Mouse (Mus musculus): ENCODE results near the gene Mylk4. TPM values are rescaled to one million over a fixed set of nuclear protein-coding genes. Genes with fewer than 3 reads are reported as not detected.

The Mylk4 gene
- polyA plus RNA-seq, 1 experiment from 2014 or later: 0.41 TPM

DNA sequence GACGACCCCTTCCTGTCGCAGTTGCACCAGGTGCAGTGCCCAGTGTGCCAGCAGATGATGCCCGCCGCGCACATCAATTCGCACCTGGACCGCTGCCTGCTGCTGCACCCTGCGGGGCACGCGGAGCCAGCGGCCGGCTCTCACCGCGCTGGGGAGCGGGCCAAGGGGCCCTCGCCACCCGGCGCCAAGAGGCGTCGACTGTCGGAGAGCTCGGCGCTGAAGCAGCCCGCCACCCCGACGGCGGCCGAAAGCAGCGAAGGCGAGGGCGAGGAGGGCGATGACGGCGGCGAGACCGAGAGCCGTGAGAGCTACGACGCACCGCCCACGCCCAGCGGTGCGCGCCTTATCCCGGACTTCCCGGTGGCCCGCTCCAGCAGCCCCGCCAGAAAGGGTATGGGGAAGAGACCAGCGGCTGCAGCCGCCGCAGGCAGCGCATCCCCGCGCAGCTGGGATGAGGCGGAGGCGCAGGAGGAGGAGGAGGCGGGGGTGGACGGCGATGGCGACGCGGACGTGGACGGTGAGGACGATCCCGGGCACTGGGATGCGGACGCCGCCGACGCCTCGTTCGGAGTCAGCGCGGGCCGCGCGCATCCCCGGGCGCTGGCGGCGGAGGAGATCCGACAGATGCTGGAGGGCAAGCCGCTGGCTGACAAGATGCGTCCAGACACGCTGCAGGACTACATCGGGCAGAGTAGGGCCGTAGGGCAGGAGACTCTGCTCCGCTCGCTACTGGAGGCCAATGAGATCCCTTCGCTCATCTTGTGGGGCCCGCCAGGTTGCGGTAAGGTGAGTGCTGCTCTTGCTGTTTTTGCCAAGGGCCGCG, 18.7 kb upstream of the Mylk4 start, which contains the start of gene D930007J09Rik:
TSS of gene D930007J09Rik (minus strand) at position 591 of the 823 bp plus-strand sequence.
- WGBS (ENCODE audit: insufficient replicate concordance): under 1% methylated on average over 94 of the region's 95 CpGs
- H3K4me1 ChIP-seq (ENCODE audit: control insufficient read depth, low read depth, low read length): peaks cover 18% of the 10 kb centered on the region
- peak; percentile 37 for ATAC-seq (ENCODE audit: low read depth)
- H3K36me3 ChIP-seq (ENCODE audit: control insufficient read depth, insufficient read depth): peaks cover 6% of the 10 kb centered on the region
- H3K9ac ChIP-seq (ENCODE audit: low read depth, low read length): peak within 1 kb of the TSS; percentile 85
- peak within 1 kb of the TSS; percentile 98 for H3K4me2 ChIP-seq (ENCODE audit: low read depth, low read length)
- peak within 1 kb of the TSS; percentile 88 for H3K4me3 ChIP-seq (ENCODE audit: low read depth, low read length)
- H3K27ac ChIP-seq (ENCODE audit: low read length): peak within 1 kb of the TSS; percentile 45
- H3K9me3 ChIP-seq (replicated peaks; ENCODE audit: control insufficient read depth, low read length): no peaks in the 10 kb centered on the region
- H3K27me3 ChIP-seq (ENCODE audit: control insufficient read depth, insufficient read depth, low read depth, low read length): no peaks in the 10 kb centered on the region

DNA sequence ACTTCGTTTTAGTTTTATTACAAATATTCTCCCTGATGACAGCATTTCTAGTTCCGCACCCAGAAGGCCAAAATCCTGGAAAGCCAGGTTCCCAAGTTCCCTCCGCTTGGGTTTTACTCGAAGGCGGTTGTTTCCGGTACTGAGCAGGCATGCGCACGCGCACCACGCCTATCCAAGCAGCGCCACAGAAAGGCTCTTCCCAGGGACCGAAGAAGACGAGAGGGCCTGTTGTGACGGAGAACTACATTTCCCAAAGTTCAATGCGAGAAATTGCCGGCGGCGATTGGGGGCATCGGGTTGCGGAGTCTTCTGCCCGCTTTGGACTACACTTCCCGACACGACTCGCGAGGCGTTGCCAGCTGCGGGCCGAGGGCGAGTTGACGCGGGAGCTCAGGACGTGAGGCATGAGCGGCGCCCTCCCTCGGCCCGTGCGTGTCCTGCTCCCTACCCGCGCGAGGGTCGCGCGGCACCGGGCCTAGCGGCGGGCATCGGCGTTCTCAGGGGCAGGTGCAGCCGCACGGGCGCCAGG, 18.0 kb upstream of the Mylk4 start, which contains the start of gene Wrnip1:
TSS of gene Wrnip1 (plus strand) at position 346 of the 529 bp plus-strand sequence.
- WGBS (ENCODE audit: insufficient replicate concordance): under 1% methylated on average over 51 of the region's 51 CpGs
- Histone ChIP-seq H3K36me3 (ENCODE audit: control insufficient read depth, insufficient read depth) (peaks cover 3% of the 10 kb centered on the region), H3K27me3 (ENCODE audit: control insufficient read depth, insufficient read depth, low read depth, low read length) (no peaks in the 10 kb centered on the region), H3K27ac (ENCODE audit: low read length) (peak within 1 kb of the TSS; percentile 45), H3K9ac (ENCODE audit: low read depth, low read length) (peak within 1 kb of the TSS; percentile 85), H3K4me1 (ENCODE audit: control insufficient read depth, low read depth, low read length) (peaks cover 18% of the 10 kb centered on the region), H3K4me2 (ENCODE audit: low read depth, low read length) (peak within 1 kb of the TSS; percentile 98), H3K4me3 (ENCODE audit: low read depth, low read length) (peak within 1 kb of the TSS; percentile 88), H3K9me3 (replicated peaks; ENCODE audit: control insufficient read depth, low read length) (no peaks in the 10 kb centered on the region)
- ATAC-seq (ENCODE audit: low read depth): peak; percentile 95

DNA sequence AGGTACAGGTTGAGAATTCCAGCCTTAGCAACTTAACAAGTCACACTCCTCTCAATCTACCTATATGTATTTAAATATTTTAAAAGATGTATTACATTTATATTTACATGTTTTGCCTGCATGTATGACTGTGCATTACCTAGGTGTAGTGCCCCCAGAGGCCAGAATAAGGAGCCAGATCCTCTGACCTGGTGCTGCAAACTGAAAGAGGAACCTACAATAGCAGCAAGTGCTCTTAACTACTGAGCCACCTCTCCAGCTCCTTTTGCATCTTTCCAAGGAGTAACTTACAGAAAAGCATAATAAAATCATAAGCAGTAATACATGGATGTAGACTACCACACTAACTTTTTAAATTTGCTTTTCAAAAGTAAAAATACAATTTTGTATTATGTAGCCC, 17.1 kb upstream of the Mylk4 start:
- no peaks in the 10 kb centered on the region for H3K27me3 ChIP-seq (ENCODE audit: control insufficient read depth, insufficient read depth, low read depth, low read length)
- no peak for ATAC-seq (ENCODE audit: low read depth)
- no peaks in the 10 kb centered on the region for H3K9me3 ChIP-seq (replicated peaks; ENCODE audit: control insufficient read depth, low read length)
- peaks cover 18% of the 10 kb centered on the region for H3K4me1 ChIP-seq (ENCODE audit: control insufficient read depth, low read depth, low read length)
- H3K4me3 ChIP-seq (ENCODE audit: low read depth, low read length): peak overlapping the region; percentile 88
- H3K4me2 ChIP-seq (ENCODE audit: low read depth, low read length): peak overlapping the region; percentile 98
- no peaks in the 10 kb centered on the region for H3K36me3 ChIP-seq (ENCODE audit: control insufficient read depth, insufficient read depth)
- H3K27ac ChIP-seq (ENCODE audit: low read length): no peak overlapping the region
- no peak overlapping the region for H3K9ac ChIP-seq (ENCODE audit: low read depth, low read length)

DNA sequence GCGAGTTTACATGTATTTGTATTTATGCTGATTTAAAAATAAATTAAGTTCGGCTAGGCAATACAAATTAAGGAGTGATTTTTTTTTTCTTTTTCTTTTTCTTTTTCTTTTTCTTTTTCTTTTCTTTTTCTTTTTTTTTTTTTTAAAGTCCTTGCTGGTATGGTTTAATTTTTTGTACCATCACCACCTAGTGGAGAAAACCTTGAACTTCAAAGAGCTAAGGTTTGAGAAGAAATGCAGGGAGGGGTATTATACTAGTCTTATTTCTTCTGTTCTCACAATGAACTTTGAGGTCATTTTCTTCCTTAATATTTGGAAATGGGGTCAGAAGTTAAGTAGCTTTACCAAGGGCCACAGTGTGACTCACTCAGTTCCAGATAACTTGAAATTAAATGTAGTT, 15.4 kb upstream of the Mylk4 start:
- Histone ChIP-seq H3K4me1 (ENCODE audit: control insufficient read depth, low read depth, low read length) (peaks cover 18% of the 10 kb centered on the region), H3K27ac (ENCODE audit: low read length) (no peak overlapping the region), H3K4me2 (ENCODE audit: low read depth, low read length) (no peak overlapping the region), H3K9ac (ENCODE audit: low read depth, low read length) (no peak overlapping the region), H3K9me3 (replicated peaks; ENCODE audit: control insufficient read depth, low read length) (no peaks in the 10 kb centered on the region), H3K27me3 (ENCODE audit: control insufficient read depth, insufficient read depth, low read depth, low read length) (no peaks in the 10 kb centered on the region), H3K36me3 (ENCODE audit: control insufficient read depth, insufficient read depth) (no peaks in the 10 kb centered on the region), H3K4me3 (ENCODE audit: low read depth, low read length) (no peak overlapping the region)
- 53% methylated on average over 2 of the region's 2 CpGs for WGBS (ENCODE audit: insufficient replicate concordance)
- ATAC-seq (ENCODE audit: low read depth): no peak

DNA sequence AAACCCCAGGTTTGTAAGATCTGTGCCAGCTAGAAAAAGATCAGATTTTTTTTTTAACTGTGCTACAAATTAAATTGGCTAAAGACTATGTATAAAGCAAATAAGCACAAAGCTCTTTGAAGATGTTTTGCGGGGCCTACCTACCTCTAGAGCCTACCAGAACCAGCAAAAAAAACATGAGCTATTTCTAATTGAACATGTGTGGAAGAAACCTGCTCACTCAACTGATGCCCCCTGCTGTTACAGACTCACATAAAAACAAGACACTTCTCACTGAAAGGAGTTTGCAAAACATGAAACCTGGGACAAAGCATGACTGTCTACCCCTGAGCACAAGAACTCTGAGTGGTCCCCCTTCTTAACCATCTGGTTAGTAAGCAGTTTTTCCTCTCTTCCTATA, 13.3 kb upstream of the Mylk4 start:
- H3K36me3 ChIP-seq (ENCODE audit: control insufficient read depth, insufficient read depth): no peaks in the 10 kb centered on the region
- no peak overlapping the region for H3K4me2 ChIP-seq (ENCODE audit: low read depth, low read length)
- H3K27me3 ChIP-seq (ENCODE audit: control insufficient read depth, insufficient read depth, low read depth, low read length): no peaks in the 10 kb centered on the region
- 69% methylated on average over 1 of the region's 1 CpGs for WGBS (ENCODE audit: insufficient replicate concordance)
- H3K27ac ChIP-seq (ENCODE audit: low read length): no peak overlapping the region
- no peak overlapping the region for H3K9ac ChIP-seq (ENCODE audit: low read depth, low read length)
- no peaks in the 10 kb centered on the region for H3K9me3 ChIP-seq (replicated peaks; ENCODE audit: control insufficient read depth, low read length)
- H3K4me3 ChIP-seq (ENCODE audit: low read depth, low read length): no peak overlapping the region
- peaks cover 5% of the 10 kb centered on the region for H3K4me1 ChIP-seq (ENCODE audit: control insufficient read depth, low read depth, low read length)
- no peak for ATAC-seq (ENCODE audit: low read depth)

DNA sequence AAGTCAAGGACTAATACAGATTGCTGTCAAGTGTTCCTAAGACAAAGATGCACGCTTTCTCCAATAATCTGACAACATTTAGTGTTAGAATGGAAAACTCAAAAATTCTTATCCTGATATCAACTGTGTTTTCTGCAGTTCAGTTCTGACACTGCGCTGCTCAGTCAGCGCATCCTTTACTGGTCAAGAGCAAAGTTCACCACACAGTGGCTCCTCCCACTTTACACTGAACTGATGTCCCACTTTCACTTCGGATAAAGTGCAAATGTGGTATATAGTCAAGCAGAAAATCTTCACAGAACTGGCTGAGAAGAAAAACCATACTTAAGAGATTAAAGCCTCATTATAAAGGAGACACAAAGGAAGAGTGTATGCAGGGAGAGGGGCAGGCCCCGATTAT, 11.4 kb upstream of the Mylk4 start:
- H3K4me1 ChIP-seq (ENCODE audit: control insufficient read depth, low read depth, low read length): no peaks in the 10 kb centered on the region
- H3K4me2 ChIP-seq (ENCODE audit: low read depth, low read length): no peak overlapping the region
- H3K9me3 ChIP-seq (replicated peaks; ENCODE audit: control insufficient read depth, low read length): no peaks in the 10 kb centered on the region
- H3K27ac ChIP-seq (ENCODE audit: low read length): no peak overlapping the region
- H3K36me3 ChIP-seq (ENCODE audit: control insufficient read depth, insufficient read depth): no peaks in the 10 kb centered on the region
- H3K9ac ChIP-seq (ENCODE audit: low read depth, low read length): no peak overlapping the region
- H3K4me3 ChIP-seq (ENCODE audit: low read depth, low read length): no peak overlapping the region
- 68% methylated on average over 5 of the region's 5 CpGs for WGBS (ENCODE audit: insufficient replicate concordance)
- H3K27me3 ChIP-seq (ENCODE audit: control insufficient read depth, insufficient read depth, low read depth, low read length): no peaks in the 10 kb centered on the region
- no peak for ATAC-seq (ENCODE audit: low read depth)

DNA sequence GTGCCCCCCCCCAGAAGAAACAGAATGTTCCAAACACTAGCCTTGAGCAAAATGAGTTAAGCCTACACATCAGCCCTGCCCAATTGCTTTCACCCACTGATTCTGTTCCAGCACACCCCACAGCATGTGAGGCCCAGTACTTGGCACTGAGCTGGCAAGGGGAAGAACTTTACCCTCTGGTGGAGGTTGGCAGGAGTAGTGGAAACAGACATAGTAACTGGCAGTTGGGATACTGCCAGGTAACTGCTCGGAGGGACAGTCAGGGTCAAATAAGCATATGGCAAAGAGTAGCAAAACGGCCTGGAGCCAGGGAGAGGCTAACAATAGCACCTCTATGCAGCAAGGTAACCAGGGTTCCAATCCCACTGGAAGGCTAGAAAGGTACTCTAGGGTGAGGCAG, 10.9 kb upstream of the Mylk4 start:
- H3K4me2 ChIP-seq (ENCODE audit: low read depth, low read length): no peak overlapping the region
- H3K4me3 ChIP-seq (ENCODE audit: low read depth, low read length): no peak overlapping the region
- H3K9me3 ChIP-seq (replicated peaks; ENCODE audit: control insufficient read depth, low read length): no peaks in the 10 kb centered on the region
- H3K27me3 ChIP-seq (ENCODE audit: control insufficient read depth, insufficient read depth, low read depth, low read length): no peaks in the 10 kb centered on the region
- no peak overlapping the region for H3K9ac ChIP-seq (ENCODE audit: low read depth, low read length)
- H3K4me1 ChIP-seq (ENCODE audit: control insufficient read depth, low read depth, low read length): no peaks in the 10 kb centered on the region
- no peak overlapping the region for H3K27ac ChIP-seq (ENCODE audit: low read length)
- 42% methylated on average over 2 of the region's 2 CpGs for WGBS (ENCODE audit: insufficient replicate concordance)
- H3K36me3 ChIP-seq (ENCODE audit: control insufficient read depth, insufficient read depth): no peaks in the 10 kb centered on the region
- ATAC-seq (ENCODE audit: low read depth): no peak

DNA sequence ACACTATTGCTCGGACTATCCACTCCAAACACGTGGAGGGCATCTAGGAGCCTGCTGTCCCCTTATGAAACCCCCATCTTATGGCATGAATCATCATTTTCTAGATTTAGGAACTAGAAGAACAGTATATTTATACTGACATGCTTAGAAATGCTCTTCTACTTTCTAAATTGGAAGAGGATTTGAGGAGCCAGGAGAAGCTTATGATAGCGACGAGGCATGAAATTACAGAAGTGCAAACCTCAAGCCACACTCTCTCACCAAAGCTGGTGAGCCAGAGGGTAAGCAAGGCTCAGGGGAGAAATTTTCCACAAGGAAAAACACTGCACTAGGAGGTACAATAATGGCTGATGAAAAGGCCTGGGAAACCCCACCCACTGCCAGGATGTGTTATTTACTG, 6.0 kb upstream of the Mylk4 start:
- H3K9me3 ChIP-seq (replicated peaks; ENCODE audit: control insufficient read depth, low read length): no peaks in the 10 kb centered on the region
- no peak overlapping the region for H3K27ac ChIP-seq (ENCODE audit: low read length)
- H3K4me1 ChIP-seq (ENCODE audit: control insufficient read depth, low read depth, low read length): no peaks in the 10 kb centered on the region
- H3K9ac ChIP-seq (ENCODE audit: low read depth, low read length): no peak overlapping the region
- no peak overlapping the region for H3K4me2 ChIP-seq (ENCODE audit: low read depth, low read length)
- no peak overlapping the region for H3K4me3 ChIP-seq (ENCODE audit: low read depth, low read length)
- no peaks in the 10 kb centered on the region for H3K27me3 ChIP-seq (ENCODE audit: control insufficient read depth, insufficient read depth, low read depth, low read length)
- 60% methylated on average over 4 of the region's 4 CpGs for WGBS (ENCODE audit: insufficient replicate concordance)
- no peaks in the 10 kb centered on the region for H3K36me3 ChIP-seq (ENCODE audit: control insufficient read depth, insufficient read depth)
- no peak for ATAC-seq (ENCODE audit: low read depth)

DNA sequence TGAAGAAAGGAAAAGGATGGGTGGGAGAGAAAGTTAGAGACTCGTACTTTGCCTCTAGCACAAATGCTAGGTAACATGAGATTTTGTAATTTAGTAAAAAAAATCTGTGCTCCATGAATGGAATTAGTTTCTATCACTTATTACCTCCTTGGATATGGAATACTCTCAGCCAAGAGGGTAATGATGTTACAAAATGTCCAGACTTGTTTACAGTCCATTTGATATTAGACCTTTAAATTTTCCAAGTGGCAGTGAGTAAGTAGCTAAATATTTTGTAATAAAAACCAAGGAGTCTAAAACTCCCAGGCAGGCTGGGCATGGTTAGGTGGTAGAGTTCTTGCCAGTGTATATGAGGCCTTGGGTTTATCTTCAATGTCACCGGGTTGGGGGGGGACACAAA, 3.8 kb upstream of the Mylk4 start:
- H3K4me3 ChIP-seq (ENCODE audit: low read depth, low read length): no peak overlapping the region
- no peak overlapping the region for H3K4me2 ChIP-seq (ENCODE audit: low read depth, low read length)
- no peaks in the 10 kb centered on the region for H3K4me1 ChIP-seq (ENCODE audit: control insufficient read depth, low read depth, low read length)
- 43% methylated on average over 2 of the region's 2 CpGs for WGBS (ENCODE audit: insufficient replicate concordance)
- H3K27ac ChIP-seq (ENCODE audit: low read length): no peak overlapping the region
- ATAC-seq (ENCODE audit: low read depth): no peak
- no peak overlapping the region for H3K9ac ChIP-seq (ENCODE audit: low read depth, low read length)
- no peaks in the 10 kb centered on the region for H3K36me3 ChIP-seq (ENCODE audit: control insufficient read depth, insufficient read depth)
- H3K27me3 ChIP-seq (ENCODE audit: control insufficient read depth, insufficient read depth, low read depth, low read length): no peaks in the 10 kb centered on the region
- H3K9me3 ChIP-seq (replicated peaks; ENCODE audit: control insufficient read depth, low read length): no peaks in the 10 kb centered on the region
